Mouse (Mus musculus) B cell, adult (primary cell): ENCODE data around the gene Nxpe2. TPM values are rescaled to one million over a fixed set of nuclear protein-coding genes. Genes with fewer than 3 reads are reported as not detected.

Source experiments
- total RNA-seq: library from RNA; stranded (reverse); gene quantifications from 4 replicates; pipeline ENCODE4 v1.2.4, GENCODE M21; 2023; ENCODE audit not compliant: inconsistent age

Nxpe2 gene
- total RNA-seq = 67.1 to 74.4 TPM (median 69.0 TPM) in 4 replicates

DNA sequence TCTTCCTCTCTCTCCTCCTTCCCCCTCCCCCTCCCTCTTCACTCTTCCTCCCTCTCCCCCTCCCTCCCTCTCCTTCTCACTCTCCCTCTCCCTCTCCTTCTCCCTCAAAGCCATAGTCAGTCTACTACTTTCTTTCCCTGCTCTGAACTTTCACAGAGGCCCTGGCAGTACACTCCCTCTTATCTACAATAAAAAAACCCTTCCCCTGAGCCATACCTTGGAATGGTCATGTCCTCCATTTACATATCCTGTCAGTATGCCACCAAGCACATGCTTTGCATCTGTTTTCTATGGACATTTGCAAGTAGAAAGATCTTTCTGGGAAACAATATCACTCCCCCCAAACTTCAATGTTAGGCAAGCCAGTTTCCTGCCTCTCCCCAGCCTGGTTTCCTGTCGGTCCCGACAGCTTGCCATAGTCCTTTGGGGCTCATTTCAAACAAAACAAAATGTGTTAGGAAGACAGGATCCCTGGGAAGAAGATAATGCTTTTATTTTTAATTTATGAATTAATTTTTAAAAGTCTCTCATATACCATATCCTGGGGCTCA is at the start of gene Nxpe2:
Nxpe2 (minus strand) TSS at position 307 of the 551 bp plus-strand sequence.

Other genes starting within 250 kb of the Nxpe2 start
- 0.54 to 0.83 TPM (median 0.57 TPM) in 4 replicates for gene Nxpe4, start 191.4 kb downstream of the Nxpe2 start, total RNA-seq
- 36.1 to 50.4 TPM (median 43.6 TPM) in 4 replicates for gene Rexo2, start 127.2 kb upstream of the Nxpe2 start, total RNA-seq
- 93.4 to 102 TPM (median 96.1 TPM) in 4 replicates for gene Rbm7, start 141.8 kb upstream of the Nxpe2 start, total RNA-seq
- 11.9 to 17.8 TPM (median 16.2 TPM) in 4 replicates for gene Gm5617, start 142.0 kb upstream of the Nxpe2 start, total RNA-seq